Mouse (Mus musculus): Measurements from ENCODE around the gene Fign.
A peak's percentile ranks its signal among the peaks of the same experiment; 100 is the strongest.

The Fign gene

GRCm38 (mm10) chr2:64097937-64098617 is at the start of gene Fign:
Gene Fign, minus strand, starts transcription at chr2:64098038.
- peak; percentile 87 for DNase-seq (ENCODE audit: low read depth, low spot score)

- no peak for DNase-seq (ENCODE audit: low read depth, low spot score)
These were observed 35.8 kb upstream of the Fign start for GRCm38 (mm10) chr2:64133597-64133996.

DNA sequence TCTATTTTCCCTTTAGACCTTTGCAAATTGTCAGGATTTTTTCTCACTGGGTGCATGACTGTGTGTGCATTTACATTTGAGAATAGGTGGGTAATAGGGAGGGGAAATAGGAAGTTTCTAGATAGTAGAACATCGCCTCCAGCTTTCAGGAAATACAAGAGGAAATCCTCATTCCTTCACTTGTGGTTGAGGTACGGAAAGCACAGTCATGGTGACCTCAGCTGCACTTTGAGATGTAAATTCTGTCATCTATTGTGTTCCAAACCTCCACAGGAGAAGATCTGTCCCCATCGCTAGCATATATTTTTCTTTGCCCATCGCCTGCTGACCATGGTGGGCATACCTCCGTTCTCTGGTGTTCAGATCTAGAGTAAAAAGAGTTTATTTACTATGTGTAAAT is 22.7 kb upstream of the Fign start:
- no peak for DNase-seq (ENCODE audit: low read depth, low spot score)

- no peak for DNase-seq (ENCODE audit: low read depth, low spot score)
These were observed 18.8 kb upstream of the Fign start for GRCm38 (mm10) chr2:64116613-64117012.

- DNase-seq (ENCODE audit: low read depth, low spot score) = no peak
These were observed 13.3 kb upstream of the Fign start for GRCm38 (mm10) chr2:64111133-64111532.

- no peak for DNase-seq (ENCODE audit: low read depth, low spot score)
These were observed 12.0 kb upstream of the Fign start for GRCm38 (mm10) chr2:64109860-64110259.

- DNase-seq (ENCODE audit: low read depth, low spot score) = no peak
These were observed 10.2 kb upstream of the Fign start for GRCm38 (mm10) chr2:64108040-64108439.

- peak; percentile 63 for DNase-seq (ENCODE audit: low read depth, low spot score)
These were observed 931 bp upstream of the Fign start for GRCm38 (mm10) chr2:64098618-64099320.

- DNase-seq (ENCODE audit: low read depth, low spot score) = no peak
These were observed 972 bp downstream of the Fign start for GRCm38 (mm10) chr2:64096721-64097411.

- no peak for DNase-seq (ENCODE audit: low read depth, low spot score)
These were observed 1.7 kb downstream of the Fign start for GRCm38 (mm10) chr2:64096176-64096575.

DNA sequence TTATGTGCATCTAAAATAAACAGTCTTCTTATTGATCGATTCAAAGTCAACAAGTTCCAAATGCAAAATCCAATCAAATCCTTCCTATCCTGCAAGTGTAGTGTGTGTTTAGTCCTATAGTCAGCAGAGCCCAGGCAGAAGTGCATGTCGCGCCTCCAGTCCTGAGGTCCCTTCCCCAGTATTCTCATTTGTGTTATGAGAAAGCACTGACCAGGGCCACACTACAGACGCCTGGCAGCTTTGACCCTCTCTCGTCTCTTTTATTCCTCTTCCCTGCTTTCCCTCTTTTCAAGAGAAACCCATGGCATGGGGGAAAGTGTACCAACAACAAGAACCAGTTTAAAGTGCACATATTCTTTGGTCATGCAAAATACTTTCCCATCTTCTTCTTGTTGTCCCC is 2.3 kb downstream of the Fign start:
- no peak for DNase-seq (ENCODE audit: low read depth, low spot score)

DNA sequence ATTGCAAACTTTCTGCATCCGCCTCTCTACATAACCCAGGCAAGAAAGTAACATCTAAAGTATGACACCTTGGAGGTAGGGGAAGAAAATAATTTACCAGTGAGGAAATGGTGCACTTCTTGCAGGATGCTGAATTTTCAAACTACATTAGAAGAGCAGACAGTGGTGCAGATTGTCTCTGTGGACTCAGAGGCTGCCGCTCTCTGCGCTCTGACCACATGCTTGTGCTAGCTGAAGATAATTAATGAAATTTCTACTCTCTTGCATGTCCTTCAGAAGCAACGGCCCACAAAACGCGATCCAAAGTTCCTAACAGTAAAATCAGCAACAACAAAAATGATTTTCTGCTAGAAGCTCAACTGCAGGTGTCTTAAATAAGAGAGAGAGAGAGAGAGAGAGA is 4.8 kb downstream of the Fign start:
- DNase-seq (ENCODE audit: low read depth, low spot score) = no peak

GRCm38 (mm10) chr2:64083853-64084427 is 13.9 kb downstream of the Fign start:
- DNase-seq (ENCODE audit: low read depth, low spot score) = no peak

DNA sequence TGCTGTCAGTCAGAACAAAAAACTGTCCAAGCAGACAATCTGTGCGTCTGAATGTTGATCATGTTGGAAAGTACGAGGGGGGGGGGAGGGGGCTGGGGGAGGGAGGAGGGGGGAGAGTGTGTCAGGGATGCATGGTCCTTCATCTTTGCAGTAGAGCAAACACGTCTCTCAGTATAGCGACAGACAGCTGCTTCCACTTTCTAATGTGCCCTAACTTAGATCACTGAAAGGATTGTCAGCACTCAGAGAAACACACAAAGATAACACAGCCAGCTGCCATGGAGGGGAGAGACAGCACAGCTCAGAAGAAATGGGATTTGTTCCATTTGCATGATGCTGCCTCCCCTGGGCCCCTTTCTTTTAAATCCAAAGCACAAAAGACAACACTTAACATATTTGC is 18.1 kb downstream of the Fign start:
- DNase-seq (ENCODE audit: low read depth, low spot score) = no peak

DNA sequence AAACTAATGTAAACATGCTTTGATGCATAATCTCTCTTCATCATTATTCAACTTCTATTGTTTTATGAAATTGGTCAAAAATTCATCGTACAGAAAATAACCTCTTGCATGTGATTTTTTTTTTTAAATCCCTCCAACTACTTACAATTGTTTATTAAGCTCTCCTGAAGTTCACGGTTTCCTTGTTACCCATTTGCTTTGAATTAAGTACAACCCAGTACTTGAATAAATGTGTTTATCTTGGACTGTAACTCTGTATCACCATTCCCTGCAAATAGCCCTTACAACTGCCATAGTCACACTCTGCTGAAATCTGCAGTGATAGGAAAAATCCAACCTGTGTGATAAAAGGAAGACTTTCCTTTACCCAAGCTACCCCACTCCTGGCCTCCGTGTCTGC is 19.3 kb downstream of the Fign start:
- no peak for DNase-seq (ENCODE audit: low read depth, low spot score)

GRCm38 (mm10) chr2:64077846-64078245 is 20.0 kb downstream of the Fign start:
- DNase-seq (ENCODE audit: low read depth, low spot score) = no peak

- no peak for DNase-seq (ENCODE audit: low read depth, low spot score)
These were observed 22.0 kb downstream of the Fign start for GRCm38 (mm10) chr2:64075873-64076272.

DNA sequence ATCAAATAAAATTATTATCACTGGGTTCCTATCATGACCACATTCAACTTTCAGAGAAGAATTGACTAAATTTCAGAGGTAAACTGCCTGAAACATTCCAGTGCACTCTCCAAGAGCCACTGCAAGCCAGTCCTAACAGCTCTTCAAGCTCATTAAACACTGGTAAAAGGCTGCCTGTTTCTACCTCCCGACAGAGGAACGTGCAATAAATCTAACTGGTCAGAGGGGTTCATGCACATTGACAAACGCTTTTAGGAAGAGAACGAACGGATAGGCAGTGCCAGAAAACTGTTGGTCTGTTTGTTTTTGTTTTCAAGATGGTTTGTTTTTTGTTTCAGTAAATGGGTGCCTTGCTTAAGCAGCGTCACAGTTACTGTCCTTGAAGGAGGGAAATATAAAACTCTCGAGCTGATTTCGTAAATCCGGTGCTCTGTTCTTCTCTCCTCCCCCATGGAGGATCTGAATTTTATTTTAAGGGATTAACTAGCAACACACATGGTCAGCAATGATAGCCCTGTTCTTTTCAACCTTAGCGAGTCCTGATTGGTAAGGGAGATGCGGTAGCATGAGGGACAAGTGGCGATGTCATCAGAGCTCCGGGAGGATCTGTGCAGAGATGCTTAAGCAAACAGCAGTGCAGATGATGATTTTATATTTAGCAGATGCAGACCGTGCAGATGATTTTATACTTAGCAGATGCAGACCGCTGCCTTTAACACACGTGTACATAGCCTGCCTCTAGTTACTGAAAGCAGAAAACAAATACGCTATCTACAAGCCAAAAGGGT is 23.0 kb downstream of the Fign start:
- no peak for DNase-seq (ENCODE audit: low read depth, low spot score)

GRCm38 (mm10) chr2:64072158-64072557 is 25.7 kb downstream of the Fign start:
- no peak for DNase-seq (ENCODE audit: low read depth, low spot score)

DNA sequence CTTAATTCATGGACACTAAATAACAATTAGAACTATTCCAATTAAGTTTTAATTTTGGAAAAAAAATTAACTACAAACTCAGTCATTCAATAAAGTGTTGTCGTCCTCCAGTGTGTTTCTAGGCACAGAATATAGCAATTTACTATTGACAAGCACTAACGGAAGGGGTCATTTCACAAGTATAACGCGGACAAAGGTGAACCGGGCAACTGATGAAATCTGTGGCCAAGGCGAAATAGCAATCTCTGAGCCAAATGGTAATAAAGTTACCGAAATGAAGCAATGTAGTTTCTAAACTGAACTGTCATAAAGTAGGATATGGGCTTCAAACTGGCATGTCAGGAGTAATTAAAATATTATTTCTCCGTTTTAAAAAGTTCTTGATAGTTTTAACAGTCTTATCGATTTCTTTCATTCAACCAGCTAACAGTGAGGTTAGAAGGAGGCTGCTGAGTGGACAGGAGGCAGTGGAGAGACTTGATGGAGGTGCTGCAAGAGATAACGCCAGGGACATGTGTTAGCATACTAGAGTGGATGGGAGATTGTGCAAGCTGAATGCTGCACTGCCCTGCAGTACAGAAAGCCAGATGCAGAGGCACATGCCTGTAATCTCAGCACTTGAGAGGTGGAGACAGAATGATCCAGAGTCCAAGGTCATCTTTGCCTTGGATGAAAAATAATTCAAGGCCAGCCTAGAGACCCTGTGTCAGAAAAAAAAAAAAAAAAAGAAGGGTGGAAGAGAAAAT is 27.7 kb downstream of the Fign start:
- DNase-seq (ENCODE audit: low read depth, low spot score) = no peak

GRCm38 (mm10) chr2:64065511-64065910 is 32.3 kb downstream of the Fign start:
- no peak for DNase-seq (ENCODE audit: low read depth, low spot score)

All from ZHBTc4 (cell line).